In the genomic region with DNA sequence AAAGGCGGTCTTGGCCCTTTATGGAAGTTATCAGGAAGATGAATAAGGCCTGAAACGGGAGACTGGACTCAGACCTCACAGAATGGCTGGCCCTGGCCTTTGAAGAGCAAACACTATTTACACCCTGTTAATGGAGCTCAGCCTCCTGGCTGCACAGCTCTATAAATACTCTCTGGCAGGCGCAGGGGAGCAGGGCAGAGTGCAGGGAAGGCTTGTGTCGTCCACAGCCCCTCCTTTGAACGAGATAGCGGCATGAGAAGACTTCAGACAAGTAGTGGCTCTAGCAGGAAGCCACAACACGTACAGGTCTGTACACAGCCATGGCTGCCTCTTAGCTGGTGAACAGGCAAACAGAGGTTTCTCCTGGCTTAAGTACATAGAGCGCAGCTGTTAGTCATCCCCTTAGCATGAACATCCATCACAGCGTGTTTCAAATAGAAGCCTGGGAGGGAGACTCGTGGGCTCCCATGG, we compare ENCODE assay signal across 10 mouse cellular contexts.
DNase-seq lines count a peak whose midpoint lies in the region; ATAC-seq and TF ChIP-seq lines count a peak whose summit lies in the region.
"Had no signal": no experiment of that assay in that cellular context is flagged by ENCODE, and none has a peak within 500 bp of the region (broad histone marks: within the 10 kb centered on the region; RNA-seq: fewer than 3 reads in every experiment).

No protein-coding gene starts in this region.

- 0 out of 2 replicates have a peak overlapping the region, but pooled peaks have one; percentile 34 for H3K27ac ChIP-seq in midbrain, embryonic 10.5 days (replicated peaks)
- H3K27ac ChIP-seq in midbrain, postnatal 0 days (ENCODE audit: low read depth, low read length), result no peak overlapping the region
- peak overlapping the region; percentile 74 for H3K27ac ChIP-seq in limb, embryonic 10.5 days
- H3K27ac ChIP-seq in stomach, postnatal 0 days (replicated peaks), result peak overlapping the region; percentile 93
- no peak overlapping the region for H3K27ac ChIP-seq in liver, embryonic 11.5 days (ENCODE audit: low read depth, low read length)
- no peak overlapping the region for H3K27ac ChIP-seq in forebrain, embryonic 15.5 days (replicated peaks)
- H3K27ac ChIP-seq: embryonic facial prominence, embryonic 12.5 days had no signal

- H3K9ac ChIP-seq in midbrain, postnatal 0 days (replicated peaks; ENCODE audit: low read length, poor library complexity, severe bottlenecking), result no peak overlapping the region; the same call in 1 of the 2 replicates
- peak overlapping the region; percentile 41; the same call in 1 of the 2 replicates for H3K9ac ChIP-seq in stomach, postnatal 0 days (ENCODE audit: low read length)
- no peak overlapping the region for H3K9ac ChIP-seq in liver, embryonic 11.5 days (ENCODE audit: low read depth, low read length)
- no peak overlapping the region for H3K9ac ChIP-seq in forebrain, embryonic 15.5 days (replicated peaks)
- H3K9ac ChIP-seq: embryonic facial prominence, embryonic 12.5 days had no signal

- H3K9me3 ChIP-seq in midbrain, embryonic 10.5 days (replicated peaks), result no peaks in the 10 kb centered on the region
- H3K9me3 ChIP-seq in midbrain, postnatal 0 days (ENCODE audit: low read length), result no peaks in the 10 kb centered on the region
- no peaks in the 10 kb centered on the region for H3K9me3 ChIP-seq in limb, embryonic 10.5 days (replicated peaks)
- no peaks in the 10 kb centered on the region for H3K9me3 ChIP-seq in stomach, postnatal 0 days (ENCODE audit: control insufficient read depth, low read length)
- no peaks in the 10 kb centered on the region for H3K9me3 ChIP-seq in liver, embryonic 11.5 days (ENCODE audit: control insufficient read depth, low read length)
- no peaks in the 10 kb centered on the region for H3K9me3 ChIP-seq in forebrain, embryonic 15.5 days
- H3K9me3 ChIP-seq: embryonic facial prominence, embryonic 12.5 days had no signal

- TF ChIP-seq CTCF in midbrain, postnatal 0 days (IDR thresholded peaks at IDR 0.05), result no peak
- TF ChIP-seq CTCF in stomach, postnatal 0 days (IDR thresholded peaks at IDR 0.05; ENCODE audit: low read depth), result no peak

- no peak for TF ChIP-seq EP300 in stomach, postnatal 0 days (optimal IDR thresholded peaks at IDR 0.05)

- peak; percentile 30 for DNase-seq in gastrocnemius, adult 18-20 months (ENCODE audit: low spot score)
- no peak for DNase-seq in gastrocnemius, postnatal 4 days (ENCODE audit: low spot score in 2 of 2)
- DNase-seq in midbrain, embryonic 10.5 days (ENCODE audit: low spot score), result no peak
- no peak for DNase-seq in midbrain, postnatal 0 days (ENCODE audit: low spot score)
- DNase-seq in limb, embryonic 10.5 days (ENCODE audit: low spot score), result no peak
- peak; percentile 62 for DNase-seq in stomach, postnatal 0 days (ENCODE audit: low spot score)
- no peak for DNase-seq in liver, embryonic 11.5 days (ENCODE audit: low spot score)
- DNase-seq: thymus, postnatal 4 days had no signal

- no peak overlapping the region for H3K4me2 ChIP-seq in midbrain, postnatal 0 days (ENCODE audit: low read depth, low read length, poor library complexity, severe bottlenecking)
- H3K4me2 ChIP-seq in stomach, postnatal 0 days (replicated peaks; ENCODE audit: low read depth), result peak overlapping the region; percentile 21
- H3K4me2 ChIP-seq in liver, embryonic 11.5 days, result no peak overlapping the region; the same call in 1 of the 2 replicates
- H3K4me2 ChIP-seq in forebrain, embryonic 15.5 days (replicated peaks), result no peak overlapping the region
- H3K4me2 ChIP-seq: embryonic facial prominence, embryonic 12.5 days had no signal

- no peaks in the 10 kb centered on the region for H3K36me3 ChIP-seq in midbrain, embryonic 10.5 days
- no peaks in the 10 kb centered on the region for H3K36me3 ChIP-seq in midbrain, postnatal 0 days (ENCODE audit: insufficient read depth, low read length)
- no peaks in the 10 kb centered on the region for H3K36me3 ChIP-seq in limb, embryonic 10.5 days
- no peaks in the 10 kb centered on the region for H3K36me3 ChIP-seq in stomach, postnatal 0 days (ENCODE audit: control insufficient read depth, insufficient read depth, low read length)
- no peaks in the 10 kb centered on the region for H3K36me3 ChIP-seq in liver, embryonic 11.5 days (ENCODE audit: control insufficient read depth, insufficient read depth, low read length)
- H3K36me3 ChIP-seq in forebrain, embryonic 15.5 days, result no peaks in the 10 kb centered on the region
- H3K36me3 ChIP-seq: embryonic facial prominence, embryonic 12.5 days had no signal

- no peak overlapping the region for H3K4me3 ChIP-seq in midbrain, embryonic 10.5 days
- H3K4me3 ChIP-seq in midbrain, postnatal 0 days (ENCODE audit: low read depth, low read length), result no peak overlapping the region
- H3K4me3 ChIP-seq in limb, embryonic 10.5 days, result no peak overlapping the region
- no peak overlapping the region for H3K4me3 ChIP-seq in stomach, postnatal 0 days (ENCODE audit: low read depth, low read length)
- no peak overlapping the region for H3K4me3 ChIP-seq in liver, embryonic 11.5 days (ENCODE audit: low read depth, low read length)
- H3K4me3 ChIP-seq in forebrain, embryonic 15.5 days, result no peak overlapping the region
- H3K4me3 ChIP-seq: embryonic facial prominence, embryonic 12.5 days had no signal

- no peak for ATAC-seq in midbrain, postnatal 0 days (ENCODE audit: low FRiP score)
- peak; percentile 88 for ATAC-seq in stomach, postnatal 0 days (ENCODE audit: low FRiP score, low TSS enrichment)
- ATAC-seq in liver, embryonic 11.5 days (replicated peaks; ENCODE audit: low FRiP score), result no peak
- no peak for ATAC-seq in forebrain, embryonic 15.5 days (replicated peaks)

- peaks cover 28% of the 10 kb centered on the region for H3K4me1 ChIP-seq in midbrain, embryonic 10.5 days
- H3K4me1 ChIP-seq in midbrain, postnatal 0 days (ENCODE audit: insufficient read depth, low read length), result no peaks in the 10 kb centered on the region
- H3K4me1 ChIP-seq in limb, embryonic 10.5 days, result peaks cover 28% of the 10 kb centered on the region
- H3K4me1 ChIP-seq in stomach, postnatal 0 days (replicated peaks; ENCODE audit: control insufficient read depth, insufficient read depth), result peaks cover 14% of the 10 kb centered on the region
- H3K4me1 ChIP-seq in liver, embryonic 11.5 days (replicated peaks; ENCODE audit: control insufficient read depth, insufficient read depth, low read length), result peaks cover 7% of the 10 kb centered on the region; the same call in 1 of the 2 replicates
- H3K4me1 ChIP-seq in forebrain, embryonic 15.5 days, result no peaks in the 10 kb centered on the region

- 66% methylated on average over 10 of the region's 10 CpGs for WGBS in midbrain, embryonic 10.5 days
- WGBS in midbrain, postnatal 0 days, result 49% methylated on average over 10 of the region's 10 CpGs
- WGBS in limb, embryonic 10.5 days, result 22% methylated on average over 10 of the region's 10 CpGs
- WGBS in stomach, postnatal 0 days, result 7% methylated on average over 10 of the region's 10 CpGs
- WGBS in liver, embryonic 11.5 days, result 46% methylated on average over 10 of the region's 10 CpGs
- WGBS in forebrain, embryonic 15.5 days, result 57% methylated on average over 10 of the region's 10 CpGs

- H3K27me3 ChIP-seq in midbrain, embryonic 10.5 days (ENCODE audit: low read depth, poor library complexity, severe bottlenecking), result peaks cover 24% of the 10 kb centered on the region
- H3K27me3 ChIP-seq in midbrain, postnatal 0 days (ENCODE audit: insufficient read depth, low read length), result peaks cover 8% of the 10 kb centered on the region
- peaks cover 11% of the 10 kb centered on the region; the same call in 1 of the 2 replicates for H3K27me3 ChIP-seq in limb, embryonic 10.5 days (ENCODE audit: low read depth, poor library complexity, severe bottlenecking)
- H3K27me3 ChIP-seq in stomach, postnatal 0 days (ENCODE audit: control insufficient read depth, insufficient read depth, low read length), result no peaks in the 10 kb centered on the region
- H3K27me3 ChIP-seq in liver, embryonic 11.5 days (replicated peaks; ENCODE audit: control insufficient read depth, insufficient read depth, low read length), result no peaks in the 10 kb centered on the region
- 0 out of 2 replicates have a peak, but pooled peaks cover 4% of the 10 kb centered on the region for H3K27me3 ChIP-seq in forebrain, embryonic 15.5 days
- H3K27me3 ChIP-seq: embryonic facial prominence, embryonic 12.5 days had no signal

Comparison
In these comparisons a context has a peak if more than half of its experiments do, and no peak if none do; other contexts are left out.
1. DNase-seq: peak in gastrocnemius, adult 18-20 months (single experiment) and stomach, postnatal 0 days (single experiment); none in gastrocnemius, postnatal 4 days (0 of 2), midbrain, embryonic 10.5 days (single experiment), midbrain, postnatal 0 days (single experiment), limb, embryonic 10.5 days (single experiment) and liver, embryonic 11.5 days (single experiment).
2. H3K27ac ChIP-seq: peak in midbrain, embryonic 10.5 days (single experiment), limb, embryonic 10.5 days (single experiment) and stomach, postnatal 0 days (single experiment); none in midbrain, postnatal 0 days (single experiment), liver, embryonic 11.5 days (single experiment) and forebrain, embryonic 15.5 days (single experiment).